Mouse (Mus musculus): ENCODE results near the gene Oxa1l. TPM values are rescaled to one million over a fixed set of nuclear protein-coding genes. Genes with fewer than 3 reads are reported as not detected.
"Not testable (repeated sequence)": the region's sequence is repeated elsewhere in the genome, so short reads cannot be mapped to it uniquely, and the experiment has no call there.

The Oxa1l gene
- polyA plus RNA-seq (2017; shearing (Covaris generic)) = 10 to 100 TPM; 51.7 to 82.3 TPM

DNA sequence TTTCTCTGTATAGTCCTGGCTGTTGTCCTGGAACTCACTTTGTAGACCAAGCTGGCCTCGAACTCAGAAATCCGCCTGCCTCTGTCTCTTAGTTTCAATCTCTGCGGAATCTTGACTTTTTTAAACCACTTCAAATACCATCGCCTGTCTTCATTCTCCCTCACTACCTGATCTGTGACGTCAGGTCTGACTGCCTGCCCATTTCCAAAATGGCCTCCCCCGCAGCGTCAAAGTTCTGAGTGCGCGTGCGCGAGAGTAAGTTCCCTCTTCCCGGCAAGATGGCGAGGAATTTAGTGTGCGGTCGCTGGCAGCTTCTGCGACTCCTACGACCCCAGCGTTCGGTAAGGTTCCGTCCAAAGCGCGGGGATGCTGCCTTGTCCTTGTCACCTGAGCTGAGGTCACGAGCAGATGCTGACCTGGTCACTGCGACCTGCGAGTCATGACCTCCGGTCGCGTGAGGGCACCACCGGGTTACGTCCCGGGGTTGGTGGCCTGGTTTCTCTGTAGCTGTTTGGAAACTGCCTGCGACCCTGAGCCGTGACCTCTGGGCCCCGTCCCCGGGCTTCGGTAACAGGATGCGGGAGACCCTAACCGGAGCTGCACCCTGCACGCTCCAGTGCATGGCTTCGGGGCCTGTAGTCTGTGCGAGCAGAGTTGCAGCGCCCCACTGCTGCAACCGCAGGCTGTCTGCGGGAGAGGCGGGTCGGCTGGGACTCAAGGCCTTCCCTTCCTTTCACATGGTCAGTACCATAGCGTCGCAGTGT is at the start of gene Oxa1l:
Gene Oxa1l (plus strand): TSS at position 258 of the 764 bp plus-strand sequence.
- ATAC-seq = peak; percentile 84

DNA sequence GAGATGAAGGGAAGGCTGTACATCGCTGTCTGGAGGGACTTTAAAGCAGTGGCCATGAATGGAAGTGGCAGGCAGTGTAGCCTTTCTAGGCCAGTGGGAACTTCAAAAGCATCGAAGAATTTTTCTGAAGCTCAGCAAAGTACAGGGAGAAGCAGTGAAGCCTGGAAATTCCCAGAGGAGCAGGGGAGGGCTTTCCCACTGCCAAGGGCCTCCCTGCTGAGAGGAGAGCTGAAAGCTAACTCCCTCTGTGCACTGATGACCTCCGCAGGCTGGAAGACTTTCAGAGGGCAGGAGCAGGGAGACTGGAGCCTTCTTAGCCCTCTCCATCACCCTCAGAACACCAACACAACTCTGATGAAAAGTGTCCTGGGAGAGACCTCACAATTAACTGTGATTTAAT is 48.9 kb upstream of the Oxa1l start:
- ATAC-seq = no peak

DNA sequence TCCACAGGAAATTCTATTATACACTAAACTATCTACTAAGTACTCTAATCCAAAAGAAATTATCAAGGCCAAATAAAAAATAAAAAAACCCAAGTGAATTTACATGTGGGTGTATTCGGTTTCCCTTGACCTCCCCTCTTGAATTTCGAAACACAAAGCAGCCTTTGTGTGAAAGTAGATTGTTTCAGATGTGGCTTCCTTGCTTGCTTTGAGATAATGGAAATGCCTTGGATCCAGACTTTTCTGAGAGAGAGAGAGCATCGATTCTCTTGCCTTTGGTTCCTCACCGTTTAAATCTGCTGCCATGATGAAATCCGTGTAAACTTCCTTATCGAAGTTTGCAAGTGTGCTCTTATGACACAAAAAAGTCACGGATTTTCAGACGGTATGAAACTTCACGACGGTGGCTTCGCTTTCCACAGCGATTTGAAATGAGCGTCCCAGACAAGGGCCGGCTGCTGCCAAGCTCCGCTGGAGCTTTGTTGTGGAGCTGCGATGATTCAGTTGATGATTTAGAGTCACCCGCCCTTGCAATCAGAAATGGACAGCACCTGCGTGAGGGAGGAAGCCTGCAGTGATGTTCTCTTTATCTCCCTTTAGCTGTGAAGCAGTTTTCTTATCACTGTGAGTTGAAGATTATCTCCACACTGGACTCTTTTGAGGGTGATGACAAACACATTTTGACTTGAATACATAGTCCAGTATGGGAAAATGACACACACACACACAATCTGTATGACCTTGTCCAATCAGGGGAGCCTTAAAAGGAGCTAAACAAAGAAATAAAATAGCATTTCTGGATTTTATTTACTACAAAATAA is 38.9 kb upstream of the Oxa1l start:
- ATAC-seq = no peak

DNA sequence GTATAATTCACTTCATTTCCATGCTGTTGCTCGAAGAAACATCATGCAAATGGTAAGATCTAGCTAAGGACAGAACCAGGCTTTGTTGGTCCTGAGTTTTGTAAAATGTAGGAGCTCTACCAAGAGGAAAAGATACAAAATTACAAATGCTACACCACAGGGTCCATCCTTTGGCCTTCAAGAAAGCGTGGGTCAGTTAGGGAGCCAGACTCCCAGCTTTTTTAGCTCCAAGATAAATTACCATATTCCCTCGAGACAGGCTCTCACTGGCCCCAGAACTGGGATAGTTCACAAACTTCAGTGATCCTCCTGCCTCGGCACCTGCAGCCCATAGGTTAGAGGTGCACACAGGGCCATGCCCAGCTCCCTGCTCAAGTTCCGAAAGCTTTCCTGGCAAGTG is 36.1 kb upstream of the Oxa1l start:
- ATAC-seq = no peak

DNA sequence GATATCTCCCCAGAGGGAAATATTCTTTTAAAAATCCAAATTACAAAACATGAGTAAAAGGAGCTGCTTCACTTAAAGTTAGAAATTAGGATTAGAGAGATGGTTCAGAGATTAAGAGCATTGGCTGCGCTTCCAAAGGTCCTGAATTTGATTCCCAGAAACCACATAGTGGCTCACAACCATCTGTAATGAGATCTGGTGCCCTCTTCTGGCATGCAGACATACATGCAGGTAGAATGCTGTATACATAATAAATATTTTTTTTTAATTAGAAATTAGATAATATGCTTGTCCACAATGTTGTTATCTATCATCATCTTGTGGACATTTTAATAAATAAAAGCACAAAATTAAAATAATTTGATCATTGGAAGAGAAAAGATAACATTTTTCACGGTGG is 32.1 kb upstream of the Oxa1l start:
- ATAC-seq = no peak

DNA sequence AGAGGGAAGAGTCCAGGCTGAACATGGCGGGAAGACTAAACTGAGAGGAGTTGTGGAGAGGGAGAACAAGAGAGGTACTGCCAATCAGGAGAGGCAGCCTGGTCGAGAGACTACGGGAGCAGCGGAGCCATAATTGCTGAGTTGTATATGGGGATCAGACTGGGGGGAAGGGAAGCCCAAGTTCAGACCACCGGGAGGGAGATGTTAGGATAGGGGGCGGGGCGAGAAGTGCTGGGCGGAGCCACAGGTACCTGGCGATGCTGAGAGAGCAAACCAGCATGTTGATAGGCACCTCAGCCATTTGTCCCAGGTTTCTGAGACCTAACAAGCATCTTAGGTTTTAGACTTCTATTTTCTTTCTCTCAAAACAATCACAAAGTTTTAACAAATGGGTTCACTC is 31.4 kb upstream of the Oxa1l start:
- ATAC-seq = no peak

DNA sequence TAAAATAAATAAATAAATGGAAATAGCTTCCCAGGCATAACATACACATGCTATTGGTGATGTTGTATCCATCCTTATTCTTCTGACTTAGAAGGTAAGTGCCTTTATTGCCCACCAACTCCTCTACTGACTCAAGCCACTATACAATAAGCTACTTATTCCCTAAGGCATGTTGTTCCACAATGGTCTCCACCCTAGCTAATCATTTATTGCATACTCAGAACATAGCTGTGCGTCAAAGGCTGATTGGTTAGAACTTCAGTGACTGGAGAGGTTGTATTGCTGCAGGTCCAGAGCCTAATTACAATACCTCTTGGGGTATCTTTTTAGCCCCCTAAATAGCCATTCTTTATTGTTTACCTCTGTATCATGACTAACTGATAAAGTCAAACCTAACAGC is 29.5 kb upstream of the Oxa1l start:
- no peak for ATAC-seq

DNA sequence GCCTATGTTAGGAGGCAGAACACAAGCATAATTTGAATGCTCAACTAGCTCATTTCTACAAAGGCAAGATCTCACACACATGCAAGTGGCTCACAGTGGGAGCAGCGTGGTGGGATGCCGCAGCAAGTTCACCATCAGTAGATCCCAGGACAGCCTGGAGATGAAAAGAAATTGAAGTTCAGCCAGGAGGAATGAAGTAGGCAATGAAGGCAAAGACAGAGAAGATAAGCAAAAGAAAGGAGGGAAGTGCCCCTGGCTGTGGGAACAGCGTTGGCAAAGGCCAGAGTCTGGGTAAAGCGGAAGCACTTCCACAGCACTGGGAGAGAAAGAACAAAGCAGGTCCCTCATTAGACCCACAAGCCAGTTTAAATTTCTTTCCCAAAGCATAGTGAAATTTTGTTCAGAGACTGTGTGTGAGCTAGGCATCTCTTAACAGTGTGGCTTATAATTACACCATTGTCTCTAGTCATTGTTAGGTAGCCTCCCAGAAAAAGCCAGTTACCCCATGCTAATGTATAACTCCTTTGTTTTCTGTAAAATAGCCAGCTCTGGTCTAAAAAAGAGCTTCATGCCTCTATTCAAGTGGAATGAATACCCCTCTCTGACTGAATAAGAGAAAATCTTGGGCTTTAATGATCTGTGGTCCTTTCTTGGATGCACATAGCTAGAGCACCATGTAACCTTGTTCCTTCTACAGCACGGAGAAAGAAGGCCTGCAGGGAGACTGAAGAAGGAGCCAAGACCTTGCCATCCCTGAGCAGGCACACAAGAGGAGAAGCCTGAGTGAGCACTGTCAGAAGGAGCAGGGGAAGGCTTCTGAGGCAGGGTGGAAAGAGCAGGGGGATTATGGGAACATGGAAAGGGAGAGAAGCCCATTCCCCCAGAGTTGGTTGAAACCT is 28.2 kb upstream of the Oxa1l start:
- ATAC-seq = no peak

DNA sequence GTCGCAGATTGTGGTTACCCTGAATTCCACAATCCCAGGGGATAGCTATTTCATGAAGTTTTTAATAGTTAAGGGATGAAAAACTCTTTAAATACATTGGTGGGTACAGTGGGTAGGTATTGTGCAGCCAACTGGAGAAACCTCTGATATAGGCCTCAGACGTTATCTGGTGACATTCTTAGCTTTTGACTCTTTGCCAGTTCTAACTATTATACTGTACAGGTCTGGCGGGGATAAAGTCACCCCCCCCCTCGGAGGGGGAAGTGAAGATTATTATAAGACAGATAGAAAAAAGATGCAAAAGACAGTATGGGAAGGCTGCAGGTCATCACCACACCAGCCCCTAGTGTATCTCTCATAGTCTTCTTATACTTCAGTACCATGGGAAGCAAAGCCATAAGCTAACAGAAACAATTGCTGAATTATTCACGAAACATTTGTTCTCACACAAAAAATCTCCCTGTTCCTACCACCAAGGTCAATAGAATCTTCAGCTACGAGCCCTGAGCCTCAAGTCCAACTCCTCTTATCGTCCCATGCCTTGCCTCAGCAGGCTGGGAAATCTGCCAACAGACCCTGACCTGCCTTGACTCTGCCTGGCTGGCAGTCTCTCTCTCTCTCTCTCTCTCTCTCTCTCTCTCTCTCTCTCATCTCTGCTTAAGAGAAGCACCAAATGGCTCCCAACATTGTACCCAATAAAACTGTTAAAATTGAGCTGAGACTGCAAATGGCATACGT is 27.0 kb upstream of the Oxa1l start:
- ATAC-seq = no peak

DNA sequence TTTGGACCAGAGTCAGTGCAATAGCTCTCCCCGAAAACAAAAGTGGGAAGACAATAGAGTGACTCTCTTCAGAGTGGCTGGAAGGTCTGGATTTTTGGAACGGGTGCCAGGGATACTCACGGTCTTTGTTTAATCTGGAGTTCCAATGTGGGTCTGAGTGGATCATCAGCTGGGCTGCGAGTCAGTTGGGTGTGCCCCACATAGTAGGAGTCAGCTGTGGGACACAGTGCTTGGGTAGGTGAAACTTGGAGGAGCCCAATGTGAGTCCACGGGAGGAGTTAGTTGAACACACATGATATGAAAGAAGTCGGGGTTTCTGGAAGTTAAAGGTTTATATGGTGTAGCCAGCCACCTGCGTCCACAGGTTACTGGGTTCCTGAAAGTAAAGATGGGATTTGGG is 19.8 kb upstream of the Oxa1l start:
- no peak for ATAC-seq

DNA sequence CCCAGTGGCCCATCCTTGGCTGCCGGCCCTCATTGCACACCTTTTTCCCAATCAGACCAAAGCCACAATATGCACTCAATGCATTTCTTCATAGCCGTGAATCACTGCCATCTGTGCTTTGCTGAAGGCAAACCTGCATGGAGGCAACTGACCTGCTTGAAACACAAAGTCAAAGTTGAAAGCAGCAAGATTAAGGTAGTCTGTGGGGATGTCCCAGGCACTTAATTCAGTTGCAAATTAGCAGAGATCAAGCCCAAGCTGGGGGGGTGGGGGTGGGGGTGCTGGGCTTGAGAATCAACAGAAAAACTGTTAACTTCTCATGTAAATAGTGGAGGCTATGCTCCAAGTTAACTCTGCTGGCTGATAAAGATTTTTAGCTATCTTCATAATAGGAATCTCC is 18.8 kb upstream of the Oxa1l start:
- not testable (repeated sequence) for ATAC-seq

DNA sequence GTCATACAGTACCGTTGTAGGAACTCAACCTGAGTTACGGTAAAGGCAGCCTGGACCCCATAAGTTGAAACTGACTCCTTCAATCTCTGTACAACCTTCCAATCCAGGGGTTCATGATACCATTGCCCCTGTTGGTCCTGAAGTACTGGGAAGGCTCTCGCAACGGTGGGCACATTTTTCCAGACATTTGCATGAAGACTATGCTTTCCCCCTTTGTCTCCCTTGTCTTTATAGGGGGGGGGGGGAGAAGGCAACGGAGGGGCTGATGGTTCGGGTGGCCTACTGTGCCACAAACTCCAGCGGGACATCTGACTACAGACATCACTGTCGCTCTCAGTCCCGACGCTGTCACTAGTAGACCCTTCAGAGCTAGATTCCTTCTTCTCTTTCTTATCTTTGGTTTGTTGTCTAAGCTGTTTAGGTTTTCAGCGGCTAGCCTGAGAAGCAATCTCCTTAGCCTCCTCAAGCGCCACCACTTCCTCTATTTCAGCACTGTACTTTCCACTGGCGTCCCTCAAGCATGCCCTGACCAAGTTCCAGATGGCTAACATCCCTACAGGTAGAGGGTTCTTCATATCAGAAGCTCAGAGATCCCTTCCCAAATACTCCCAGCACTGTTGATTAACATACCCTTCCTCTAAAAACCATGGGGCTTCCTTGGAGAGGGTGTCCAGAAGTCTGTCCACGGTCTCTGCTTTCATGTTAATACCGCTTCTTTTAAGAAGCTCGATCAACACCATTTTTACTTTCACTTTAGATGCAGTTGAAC is 9.7 kb upstream of the Oxa1l start:
- ATAC-seq = not testable (repeated sequence)

DNA sequence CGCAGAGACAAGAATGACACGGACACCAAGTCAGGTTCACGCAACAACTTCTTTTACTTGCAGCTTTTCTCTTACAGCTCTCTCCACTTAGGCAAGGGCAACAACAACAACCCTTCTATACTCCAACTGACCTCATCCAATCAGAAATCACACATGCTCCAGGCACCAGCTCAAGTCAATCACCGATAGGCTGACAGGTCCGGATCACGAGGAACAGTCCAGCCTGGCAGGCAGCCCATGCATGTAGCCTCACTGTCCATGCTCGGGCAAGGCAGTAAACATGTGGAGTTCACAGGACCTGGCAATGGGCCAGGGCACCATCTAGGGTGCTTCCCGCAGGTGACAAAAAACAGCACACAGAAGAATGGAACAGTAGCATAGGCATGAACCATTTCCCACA is 8.3 kb upstream of the Oxa1l start:
- no peak for ATAC-seq

DNA sequence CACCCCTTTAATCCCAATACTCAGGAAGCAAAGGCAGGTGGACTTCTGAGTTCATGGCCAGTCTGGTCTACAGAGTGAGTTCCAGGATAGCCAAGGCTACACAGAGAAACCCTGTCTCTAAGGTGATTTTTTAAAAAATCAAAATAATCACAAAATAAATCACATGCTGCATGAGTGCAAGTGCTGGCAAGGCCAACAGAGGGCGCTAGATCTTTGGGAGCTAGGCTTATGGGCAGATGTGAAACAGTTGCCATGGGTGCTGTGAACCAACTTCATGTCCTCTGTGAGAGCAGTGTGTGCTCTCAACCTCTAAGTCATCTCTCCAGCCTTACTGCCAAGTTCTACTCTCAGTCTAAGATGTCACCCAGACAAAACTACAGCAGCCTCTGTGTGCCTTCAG is 6.2 kb upstream of the Oxa1l start:
- no peak for ATAC-seq

DNA sequence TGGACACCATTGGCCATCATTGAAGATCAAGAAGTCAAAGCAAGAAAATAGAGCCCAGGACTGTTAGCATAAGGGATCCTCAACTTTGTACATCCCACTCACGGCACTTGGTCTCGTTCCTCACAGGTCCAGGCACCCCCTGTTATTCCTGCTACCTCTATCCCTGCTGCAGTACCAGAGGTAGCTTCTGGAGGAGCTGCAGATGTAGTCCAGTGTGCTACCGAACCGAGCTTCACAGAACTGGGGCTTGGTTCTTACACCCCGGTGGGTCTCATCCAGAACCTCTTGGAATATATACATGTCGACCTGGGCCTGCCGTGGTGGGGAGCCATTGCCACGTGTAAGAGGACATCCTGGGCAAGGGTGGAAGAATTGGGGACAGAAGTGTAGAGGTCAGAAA is 2.5 kb downstream of the Oxa1l start:
- ATAC-seq = no peak

DNA sequence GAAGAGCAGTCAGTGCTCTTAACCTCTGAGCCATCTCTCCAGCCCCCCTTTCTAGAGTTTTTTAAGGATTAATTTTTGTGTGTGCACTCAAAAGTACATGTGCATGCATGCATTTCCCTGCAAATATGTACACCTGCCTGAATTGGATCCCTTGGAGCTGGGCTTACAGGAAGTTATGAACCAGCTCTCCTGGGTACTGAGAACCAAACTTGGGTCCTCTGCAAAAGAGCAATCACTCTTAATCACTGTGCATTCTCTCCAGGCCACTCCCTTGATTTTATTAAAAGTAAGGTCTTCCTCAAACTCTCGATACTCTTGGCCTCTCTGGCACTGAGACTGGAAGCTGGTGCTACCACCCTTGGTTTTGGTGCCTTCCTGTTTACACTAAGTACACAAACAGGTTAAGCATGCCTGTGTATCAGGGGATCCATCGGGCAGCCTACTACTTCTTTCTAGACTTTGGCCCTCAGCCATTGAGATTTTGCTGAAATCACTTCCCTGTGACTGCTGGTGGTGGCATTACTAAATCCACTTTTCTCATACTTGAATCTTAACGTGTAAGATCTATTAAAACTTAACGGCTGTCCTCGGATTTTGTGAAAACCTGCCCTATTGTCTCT is 4.5 kb downstream of the Oxa1l start:
- ATAC-seq = no peak

DNA sequence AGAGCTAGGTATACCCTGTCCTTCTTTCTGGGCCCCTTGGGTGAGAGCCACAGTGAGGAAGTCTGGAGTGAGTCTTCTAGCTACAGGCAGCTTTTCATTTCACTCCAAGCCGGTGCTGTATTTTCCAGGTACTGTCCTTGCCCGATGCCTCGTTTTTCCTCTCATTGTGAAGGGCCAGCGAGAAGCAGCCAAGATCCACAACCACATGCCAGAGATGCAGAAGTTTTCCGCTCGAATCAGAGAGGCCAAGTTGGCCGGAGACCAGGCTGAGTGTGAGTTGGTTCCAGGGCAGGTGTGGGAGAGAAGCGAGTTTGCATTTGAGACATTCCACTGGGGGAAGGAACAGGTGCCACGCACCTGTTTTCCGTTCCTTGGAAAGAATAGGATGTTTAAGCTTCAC is 5.9 kb downstream of the Oxa1l start:
- no peak for ATAC-seq

DNA sequence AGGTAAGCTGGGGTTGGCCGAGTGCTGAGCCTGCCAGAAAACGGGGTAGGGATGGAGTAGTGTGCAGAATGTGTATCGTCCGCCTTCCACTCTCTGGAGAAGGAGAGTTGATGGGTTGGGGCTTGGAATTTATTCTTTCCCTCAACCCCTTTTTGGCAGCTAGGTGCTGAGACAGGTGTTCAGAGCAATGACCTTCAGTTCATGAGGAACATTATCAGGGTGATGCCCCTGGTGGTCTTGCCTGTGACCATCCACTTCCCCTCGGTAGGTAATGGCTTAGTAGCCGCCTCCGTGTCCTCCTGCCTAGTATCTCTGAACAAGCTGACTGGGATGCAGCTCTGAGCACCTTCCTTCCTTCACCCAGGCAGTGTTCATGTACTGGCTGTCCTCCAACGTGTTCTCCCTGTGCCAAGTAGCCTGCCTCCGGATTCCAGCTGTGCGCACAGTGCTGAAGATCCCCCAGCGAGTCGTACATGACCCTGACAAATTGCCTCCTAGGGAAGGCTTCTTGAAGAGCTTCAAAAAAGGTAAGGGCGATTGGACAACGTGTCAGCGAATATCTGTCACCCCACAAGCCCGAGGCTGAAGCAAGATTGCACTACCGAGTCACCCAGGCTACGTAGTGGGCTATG is 6.9 kb downstream of the Oxa1l start:
- no peak for ATAC-seq

DNA sequence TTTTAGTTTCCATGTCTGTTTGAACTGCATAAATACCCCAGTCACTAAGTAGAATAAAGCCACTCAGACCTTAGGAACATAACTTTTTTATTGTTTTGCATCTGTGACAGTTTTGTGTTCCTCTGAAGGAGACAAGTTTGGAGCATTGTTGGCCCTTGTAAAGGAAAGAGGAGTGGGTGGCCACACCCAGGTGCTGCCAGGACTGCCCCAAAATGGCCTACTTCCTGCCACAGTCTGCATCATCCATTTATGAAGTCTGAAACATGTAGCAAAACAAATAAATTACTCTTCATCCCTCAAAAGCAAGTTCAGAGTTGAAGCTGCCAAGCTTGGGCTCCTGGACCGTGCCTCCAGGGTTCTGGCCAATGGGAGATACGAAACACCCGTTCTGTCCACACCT is 8.7 kb downstream of the Oxa1l start:
- ATAC-seq = peak; percentile 75

DNA sequence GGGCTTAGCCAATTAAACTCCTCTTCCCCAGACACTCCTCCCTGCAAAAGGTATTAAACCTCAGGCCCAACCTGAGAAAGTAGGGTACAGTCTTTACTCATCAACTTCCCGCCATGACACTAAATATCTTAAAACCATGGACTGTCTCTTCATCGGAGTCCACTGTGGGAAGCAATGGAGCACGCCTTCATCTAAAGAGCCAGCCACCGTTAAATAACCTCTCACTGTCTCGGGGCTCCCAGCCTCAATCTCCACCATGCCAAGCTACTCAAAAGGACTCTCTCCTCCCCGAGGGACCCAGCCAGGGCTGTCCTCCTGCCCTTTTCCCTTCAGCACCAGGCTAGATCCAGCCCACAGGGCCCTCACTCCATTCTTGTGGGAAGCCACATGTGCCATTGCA is 10.0 kb downstream of the Oxa1l start:
- no peak for ATAC-seq

DNA sequence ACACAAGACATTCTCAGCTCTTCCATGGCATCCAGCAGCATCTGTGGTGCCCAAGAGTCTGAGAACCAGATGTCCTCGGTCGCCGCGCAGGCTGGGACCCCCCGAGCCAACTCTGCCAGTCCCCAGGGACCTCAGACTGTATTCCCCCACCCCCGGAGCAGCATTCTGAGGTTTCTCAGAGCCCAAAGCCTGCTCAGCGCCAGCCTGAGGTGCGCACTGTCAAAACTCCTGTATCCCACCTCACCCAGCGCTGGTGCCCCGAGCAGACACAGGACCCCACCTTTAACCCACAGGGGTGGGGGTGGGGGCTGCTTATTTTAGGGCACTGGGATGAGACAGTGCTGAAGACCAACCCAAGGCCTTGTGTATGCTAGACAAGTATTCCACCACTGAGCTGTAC is 10.8 kb downstream of the Oxa1l start:
- ATAC-seq = no peak
